Mouse (Mus musculus): Measurements from ENCODE around the gene Sag. TPM values are rescaled to one million over a fixed set of nuclear protein-coding genes. Genes with fewer than 3 reads are reported as not detected.

Sag gene
- total RNA-seq, 2 experiments from 2014 or later = 2.2 to 3.3 TPM

DNA sequence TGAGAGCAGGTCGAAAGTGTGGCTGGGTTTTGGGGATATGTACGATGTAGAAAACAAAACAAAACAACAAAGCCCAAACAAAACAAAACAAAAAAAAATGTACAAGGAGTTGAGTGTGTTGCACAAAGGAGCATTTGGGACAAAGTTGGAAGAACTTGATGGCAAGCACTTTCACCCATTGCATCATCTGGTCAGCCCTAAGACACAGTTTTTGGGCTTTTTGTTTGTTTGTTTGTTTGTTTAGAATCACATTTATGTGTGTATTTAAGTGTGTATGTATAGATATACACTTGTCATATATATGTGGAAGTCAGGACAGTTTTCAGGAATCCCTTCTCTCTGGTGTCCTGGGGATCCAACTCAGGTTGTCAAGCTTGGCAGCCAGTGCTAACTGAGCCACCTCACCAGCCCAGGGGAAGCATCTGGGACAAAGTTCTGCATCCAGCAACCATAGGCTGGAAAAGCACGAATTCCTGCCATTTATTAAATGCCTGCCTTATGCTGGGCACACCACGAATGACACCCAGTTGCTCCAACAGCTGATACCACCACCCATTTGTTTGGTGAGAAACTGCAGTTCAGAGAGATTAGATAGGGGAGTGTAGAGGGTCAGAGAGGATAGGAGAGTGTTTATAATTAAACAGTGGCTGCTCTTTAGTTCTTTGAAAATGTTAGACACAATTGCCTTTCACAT, 44.1 kb downstream of the Sag start:
- Histone ChIP-seq H3K27ac (no peak overlapping the region), H3K4me3 (no peak overlapping the region)
- no peak for TF ChIP-seq CTCF (IDR thresholded peaks at IDR 0.05)
- DNase-seq (ENCODE audit: extremely low spot score in 1 of 2, low spot score in 2 of 2) = no peak
- intact Hi-C loops (cut with DNase I) = loop anchor here (2.0 kb wide), 1 partner anchor 35 kb away; no protein-coding TSS in a partner anchor

DNA sequence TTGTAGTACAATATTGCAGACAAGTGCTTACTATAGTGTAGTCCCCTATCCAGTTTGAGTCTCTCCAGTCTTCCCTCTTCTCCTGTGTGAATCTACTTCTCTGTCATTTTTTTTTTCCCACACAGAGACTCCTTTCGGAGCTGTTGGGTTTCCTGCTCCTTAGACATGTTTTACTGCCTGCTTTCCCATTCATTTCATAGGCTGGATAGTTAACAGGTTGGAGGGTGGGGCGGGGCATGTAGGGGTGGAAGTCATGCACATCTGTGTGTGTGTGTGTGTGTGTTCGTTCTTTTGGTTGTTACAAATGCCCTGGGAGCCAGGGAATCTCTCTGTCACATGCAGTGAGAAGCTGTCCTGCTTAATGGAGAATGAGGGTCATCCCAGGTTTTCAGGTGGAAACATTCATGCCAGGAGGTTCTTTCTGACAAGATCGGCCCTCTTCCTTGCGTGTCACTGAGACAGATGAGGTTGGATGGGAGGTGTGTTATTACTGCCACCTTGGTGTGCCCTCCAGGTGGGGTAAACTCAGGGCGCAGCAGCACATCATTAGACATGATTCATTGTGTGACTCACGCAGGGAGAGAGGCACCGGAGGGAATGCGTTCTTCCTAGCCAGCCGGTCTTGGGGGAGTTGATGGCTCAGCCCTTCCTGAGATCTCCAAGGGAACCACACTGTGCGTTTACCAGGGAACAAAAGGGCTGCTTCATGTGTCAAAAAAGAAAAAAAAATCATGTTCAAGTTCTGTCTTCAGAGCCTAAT, 44.9 kb downstream of the Sag start:
- Histone ChIP-seq H3K4me3 (no peak overlapping the region), H3K27ac (peak overlapping the region; percentile 50)
- intact Hi-C loops (cut with DNase I) = loop anchor here (2.0 kb wide), 1 partner anchor 36 kb away; no protein-coding TSS in a partner anchor
- DNase-seq (ENCODE audit: extremely low spot score in 1 of 2, low spot score in 2 of 2) = peak; percentile 38 to 62
- no peak for TF ChIP-seq CTCF (IDR thresholded peaks at IDR 0.05)

- intact Hi-C loops (cut with DNase I) = loop anchor here (2.0 kb wide), 1 partner anchor 36 kb away; no protein-coding TSS in a partner anchor
- peak overlapping the region; percentile 50 for H3K27ac ChIP-seq
- no peak overlapping the region for H3K4me3 ChIP-seq
- no peak for DNase-seq (ENCODE audit: extremely low spot score in 1 of 2, low spot score in 2 of 2)
- TF ChIP-seq CTCF (IDR thresholded peaks at IDR 0.05) = no peak
These were observed 45.8 kb downstream of the Sag start for GRCm38 (mm10) chr1:87849278-87849677.

DNA sequence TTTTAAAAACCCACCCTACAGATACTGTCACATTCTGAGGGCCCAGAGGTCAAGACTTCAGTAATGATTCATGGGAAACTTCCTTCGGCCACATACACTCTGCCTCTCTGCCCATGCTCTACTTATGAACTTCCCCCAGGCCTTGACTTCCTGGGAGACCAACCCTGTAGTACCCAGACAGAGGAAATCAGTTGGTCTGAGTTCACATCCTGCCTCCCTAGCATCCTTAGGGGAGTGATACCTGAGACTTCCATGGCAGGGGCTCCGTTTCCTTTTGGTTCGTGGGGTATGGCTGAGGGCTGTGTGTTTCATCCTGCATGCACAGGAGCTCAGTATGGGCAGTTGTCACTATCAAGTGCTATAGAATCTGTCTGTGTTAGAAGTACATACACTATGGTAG, 47.9 kb downstream of the Sag start:
- intact Hi-C loops (cut with DNase I) = no loop called here

DNA sequence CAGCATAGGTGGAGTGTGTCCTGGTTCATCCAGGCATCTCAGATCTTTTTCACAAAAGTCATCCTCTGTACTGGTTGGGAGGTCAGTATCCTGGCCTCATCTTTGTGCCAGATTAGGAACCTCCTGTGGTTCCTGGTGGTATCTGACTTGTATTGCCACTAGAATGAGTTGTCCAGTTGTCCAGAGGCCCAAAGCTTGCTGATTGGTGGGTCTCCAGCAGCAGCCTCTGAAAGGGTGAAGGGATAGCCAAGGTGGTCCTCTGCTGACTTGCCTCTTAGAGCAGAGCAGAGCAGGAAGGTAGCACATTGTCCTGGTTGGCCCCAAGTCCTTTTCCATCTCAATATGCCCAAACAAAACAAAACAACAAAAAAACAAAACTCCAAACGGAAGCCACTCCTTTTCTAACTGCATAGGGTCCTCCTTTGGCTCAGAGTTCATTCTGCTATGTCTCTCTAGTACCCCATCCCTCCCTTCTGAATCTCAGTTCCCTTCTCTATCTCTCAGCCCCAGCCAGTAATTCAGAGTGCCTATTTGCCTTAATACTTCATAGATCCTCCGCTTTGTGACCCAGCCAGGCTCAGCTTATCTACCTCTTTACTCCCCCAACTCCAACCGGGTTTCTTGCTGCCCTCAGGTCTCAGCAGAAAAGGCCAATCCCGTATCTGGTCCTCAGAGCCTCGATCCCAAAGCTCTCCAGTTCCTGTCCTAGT, 48.8 kb downstream of the Sag start:
- intact Hi-C loops (cut with DNase I) = loop anchor here (2.0 kb wide), 1 partner anchor 59 kb away; no protein-coding TSS in a partner anchor
- TF ChIP-seq CTCF (IDR thresholded peaks at IDR 0.05) = no peak
- DNase-seq (ENCODE audit: extremely low spot score in 1 of 2, low spot score in 2 of 2) = no peak
- Histone ChIP-seq H3K27ac (peak overlapping the region; percentile 20), H3K4me3 (peak overlapping the region; percentile 91)

More for the DNA sequence above, 47.9 kb downstream of the Sag start:
- Histone ChIP-seq H3K4me3 (no peak overlapping the region), H3K27ac (no peak overlapping the region)
- no peak for DNase-seq (ENCODE audit: extremely low spot score in 1 of 2, low spot score in 2 of 2)
- TF ChIP-seq CTCF (IDR thresholded peaks at IDR 0.05) = no peak

DNA sequence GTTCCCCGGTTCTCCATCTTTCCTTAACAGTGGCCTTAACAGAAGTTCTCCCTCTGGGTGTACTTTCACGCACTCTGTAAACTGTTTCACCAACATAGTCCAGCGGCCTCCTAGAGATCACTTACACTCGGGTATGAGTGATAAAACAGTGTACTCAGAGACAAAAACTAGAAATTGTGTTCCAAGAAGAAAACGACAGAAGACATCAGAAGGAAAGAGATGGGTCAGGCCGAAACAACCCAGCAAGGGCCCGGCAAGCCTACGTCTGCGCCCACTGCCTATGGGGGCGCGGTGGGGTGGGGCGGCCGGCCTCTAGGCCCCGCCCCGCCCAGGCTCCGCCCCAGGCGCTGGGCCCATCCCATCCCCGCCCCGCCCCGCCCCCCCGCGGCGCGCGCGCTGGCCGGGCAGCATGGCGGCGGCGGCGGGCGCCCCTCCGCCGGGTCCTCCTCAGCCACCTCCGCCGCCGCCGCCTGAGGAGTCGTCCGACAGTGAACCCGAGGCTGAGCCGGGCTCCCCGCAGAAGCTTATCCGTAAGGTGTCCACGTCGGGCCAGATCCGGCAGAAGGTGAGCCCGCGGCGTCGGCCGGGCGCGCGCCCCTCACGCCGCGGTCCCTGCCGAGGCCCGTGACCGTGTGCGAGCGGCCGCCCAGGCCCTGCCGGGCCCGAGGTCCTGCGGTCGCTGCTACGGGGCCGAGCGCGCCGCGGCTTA, 49.6 kb downstream of the Sag start, which contains the start of gene Dgkd:
Gene Dgkd, plus strand, starts transcription at position 396 of the 709 bp plus-strand sequence.
- peak; percentile 69 to 73 for DNase-seq (ENCODE audit: extremely low spot score in 1 of 2, low spot score in 2 of 2)
- H3K27ac ChIP-seq = peak within 1 kb of the TSS; percentile 84
- TF ChIP-seq CTCF (IDR thresholded peaks at IDR 0.05) = no peak; the same call in 1 of the 2 replicates
- intact Hi-C loops (cut with DNase I) = loop anchor here (2.0 kb wide), 1 partner anchor 60 kb away; no protein-coding TSS in a partner anchor
- H3K4me3 ChIP-seq = peak within 1 kb of the TSS; percentile 91

GRCm38 (mm10) chr1:87853601-87854361, 50.3 kb downstream of the Sag start:
- Histone ChIP-seq H3K27ac (peak overlapping the region; percentile 84), H3K4me3 (peak overlapping the region; percentile 91)
- no peak for TF ChIP-seq CTCF (IDR thresholded peaks at IDR 0.05)
- intact Hi-C loops (cut with DNase I) = loop anchor here (2.0 kb wide), 2 partner anchors 59 to 61 kb away; no protein-coding TSS in a partner anchor
- peak in 1 of 2 experiments; percentile 43 for DNase-seq (ENCODE audit: extremely low spot score in 1 of 2, low spot score in 2 of 2)

DNA sequence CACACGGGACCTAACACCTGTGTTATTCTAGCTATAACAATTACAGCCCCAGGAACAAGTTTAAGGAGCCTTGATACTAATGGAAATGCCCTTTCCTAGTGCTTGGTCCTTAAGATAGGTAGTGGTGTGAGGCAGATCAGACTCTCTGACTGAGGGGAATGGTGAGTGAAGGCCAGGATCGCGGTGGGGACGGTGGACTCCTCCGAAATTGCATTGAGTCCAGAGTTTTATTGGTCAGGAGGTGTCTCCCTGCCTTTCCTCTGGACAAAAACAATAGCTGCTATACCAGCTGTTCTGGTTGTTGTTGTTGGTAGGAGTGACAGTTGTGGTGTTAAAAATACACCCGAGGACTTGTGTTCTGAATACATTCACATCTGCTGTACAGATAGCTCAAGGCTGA, 50.9 kb downstream of the Sag start:
- TF ChIP-seq CTCF (IDR thresholded peaks at IDR 0.05) = no peak
- intact Hi-C loops (cut with DNase I) = loop anchor here (2.0 kb wide), 1 partner anchor 58 kb away; no protein-coding TSS in a partner anchor
- no peak for DNase-seq (ENCODE audit: extremely low spot score in 1 of 2, low spot score in 2 of 2)
- peak overlapping the region; percentile 91 for H3K4me3 ChIP-seq
- peak overlapping the region; percentile 84 for H3K27ac ChIP-seq

DNA sequence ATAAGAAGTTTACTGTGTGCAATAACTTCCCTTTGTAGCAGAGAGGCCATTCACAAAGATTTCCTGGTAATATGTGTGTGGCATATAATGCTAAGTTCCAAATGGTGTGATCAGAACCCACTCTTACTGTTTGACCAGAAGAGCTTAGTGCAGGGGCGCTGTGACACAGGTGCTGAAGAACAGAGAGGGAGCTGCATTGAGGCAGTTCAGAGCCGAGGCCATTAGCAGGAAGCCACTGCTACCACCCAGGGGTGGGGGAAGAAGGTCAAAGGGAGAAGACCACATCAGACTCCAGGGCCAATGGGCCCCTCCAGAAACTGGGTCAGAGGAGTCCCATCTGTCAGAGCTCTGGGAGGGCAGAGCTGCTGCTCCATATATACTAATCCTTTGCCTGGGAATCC, 51.4 kb downstream of the Sag start:
- Histone ChIP-seq H3K27ac (peak overlapping the region; percentile 84), H3K4me3 (peak overlapping the region; percentile 91)
- DNase-seq (ENCODE audit: extremely low spot score in 1 of 2, low spot score in 2 of 2) = no peak
- intact Hi-C loops (cut with DNase I) = loop anchor here (2.0 kb wide), 1 partner anchor 58 kb away; no protein-coding TSS in a partner anchor
- TF ChIP-seq CTCF (IDR thresholded peaks at IDR 0.05) = no peak

- Histone ChIP-seq H3K27ac (peak overlapping the region; percentile 84; the same call in 1 of the 2 replicates), H3K4me3 (no peak overlapping the region)
- intact Hi-C loops (cut with DNase I) = loop anchor here (2.0 kb wide), 1 partner anchor 57 kb away; no protein-coding TSS in a partner anchor
- DNase-seq (ENCODE audit: extremely low spot score in 1 of 2, low spot score in 2 of 2) = no peak
- no peak for TF ChIP-seq CTCF (IDR thresholded peaks at IDR 0.05)
These were observed 52.0 kb downstream of the Sag start for GRCm38 (mm10) chr1:87855522-87855921.
